Mouse (Mus musculus) hindbrain, embryonic 10.5 days (tissue): Measurements from ENCODE around the gene Fam181a. TPM values are rescaled to one million over a fixed set of nuclear protein-coding genes. Genes with fewer than 3 reads are reported as not detected.

Experiments used
- polyA plus RNA-seq: library from polyadenylated mRNA; unstranded; fragments of >200 nt; fragmentation: Nextera tagmentation; extraction: Ambion mirVana; gene quantifications from 2 replicates; pipeline ENCODE4 v1.2.1, GENCODE M21; 2016

Fam181a gene
- polyA plus RNA-seq, 1 experiment from 2014 or later: 26.1 TPM

Other genes starting within 250 kb of the Fam181a start
- 0.91 and 1.2 TPM in 2 replicates for gene Prima1, start 68.8 kb upstream of the Fam181a start, polyA plus RNA-seq
- 0.64 and 1.2 TPM in 2 replicates for gene Asb2, start 45.0 kb downstream of the Fam181a start, polyA plus RNA-seq
- gene Otub2, start 77.7 kb downstream of the Fam181a start, polyA plus RNA-seq: 10.5 and 15.4 TPM in 2 replicates
- 0.76 TPM in 1 of 2 replicates, not detected in the other for gene 9330161L09Rik, start 96.8 kb downstream of the Fam181a start, polyA plus RNA-seq
- 92.6 and 94.6 TPM in 2 replicates for gene Ddx24, start 114.9 kb downstream of the Fam181a start, polyA plus RNA-seq
- 0.60 and 1.7 TPM in 2 replicates for gene Ifi27, start 123.2 kb downstream of the Fam181a start, polyA plus RNA-seq
- gene Ifi27l2a, start 132.7 kb downstream of the Fam181a start, polyA plus RNA-seq: 0.54 and 1.9 TPM in 2 replicates
- not detected in 2 replicates for gene Ifi27l2b, start 146.2 kb downstream of the Fam181a start, polyA plus RNA-seq
- 1.7 and 2.2 TPM in 2 replicates for gene Ppp4r4, start 221.3 kb downstream of the Fam181a start, polyA plus RNA-seq